Mouse (Mus musculus): ENCODE results near the gene Cct3. TPM values are rescaled to one million over a fixed set of nuclear protein-coding genes. Genes with fewer than 3 reads are reported as not detected.
A peak's percentile ranks its signal among the peaks of the same experiment; 100 is the strongest.
"Not testable (repeated sequence)": the region's sequence is repeated elsewhere in the genome, so short reads cannot be mapped to it uniquely, and the experiment has no call there.

Cct3 gene
- polyA plus RNA-seq, 1 experiment, result not detected

DNA sequence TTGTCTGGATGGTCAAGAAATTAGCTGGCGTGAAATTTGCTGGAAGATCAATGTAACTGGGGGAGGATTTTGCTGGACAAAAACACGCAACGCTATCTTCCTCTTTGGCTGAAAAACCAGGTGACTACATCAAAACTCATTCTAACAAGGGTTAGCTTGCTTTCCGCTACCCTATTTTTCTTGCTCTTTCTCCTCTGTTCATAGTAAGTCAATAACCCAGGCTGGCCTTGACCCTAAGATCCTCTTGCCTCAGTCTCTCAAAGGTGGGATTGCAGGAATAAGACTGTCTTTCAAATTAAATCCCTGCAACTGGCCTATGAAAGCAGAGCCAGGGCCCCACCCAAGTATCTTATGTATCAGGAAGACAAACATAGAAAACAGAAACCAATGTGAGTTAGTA lies 9.8 kb upstream of the Cct3 start, which contains the start of gene Gm38392:
TSS of gene Gm38392 (minus strand) at position 101 of the 400 bp plus-strand sequence.
- 95% methylated on average over 4 of the region's 4 CpGs for WGBS
- Histone ChIP-seq H3K4me3 (ENCODE audit: insufficient read depth, low read depth, low read length) (no peak within 1 kb of the TSS), H3K27ac (ENCODE audit: insufficient read depth, low read depth, low read length) (no peak within 1 kb of the TSS), H3K4me1 (ENCODE audit: control insufficient read depth, insufficient read depth, low read length) (no peaks in the 10 kb centered on the region)
- TF ChIP-seq CTCF (IDR thresholded peaks at IDR 0.05; ENCODE audit: insufficient read depth, low read depth, low read length) (no peak), POLR2A (IDR thresholded peaks at IDR 0.05; ENCODE audit: insufficient read depth, low read depth, low read length) (no peak)

DNA sequence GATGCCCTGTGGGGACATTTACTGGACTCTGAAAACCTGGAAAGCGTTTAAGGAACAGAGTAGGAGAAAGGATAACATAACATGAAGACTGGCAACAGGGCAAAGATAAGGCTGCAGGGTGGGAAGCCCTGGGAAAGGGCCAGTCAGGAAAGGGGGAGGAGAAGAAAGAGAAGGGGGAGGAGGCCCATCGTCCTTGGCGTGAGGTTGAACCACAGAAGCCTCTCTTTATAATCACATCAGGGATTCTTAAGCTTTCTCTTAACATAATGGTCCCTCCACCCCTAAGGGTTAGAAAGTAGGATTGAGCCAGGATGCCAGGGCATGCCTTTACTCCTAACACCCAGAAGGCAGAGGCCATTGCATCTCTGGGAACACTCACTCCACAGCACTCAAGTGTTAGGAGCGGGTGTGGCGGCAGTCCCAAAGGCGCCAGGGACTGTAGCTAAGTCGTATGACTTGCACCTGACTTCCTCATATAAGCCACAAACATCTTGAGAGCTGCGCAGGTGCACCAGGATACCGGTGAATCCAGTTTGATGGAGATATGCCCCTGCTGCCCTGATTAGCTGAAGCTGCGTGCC lies 8.7 kb upstream of the Cct3 start:
- not testable (repeated sequence) for H3K4me3 ChIP-seq (ENCODE audit: insufficient read depth, low read depth, low read length); H3K4me1 ChIP-seq (ENCODE audit: control insufficient read depth, insufficient read depth, low read length); H3K27ac ChIP-seq (ENCODE audit: insufficient read depth, low read depth, low read length)
- WGBS, result 79% methylated on average over 10 of the region's 10 CpGs

DNA sequence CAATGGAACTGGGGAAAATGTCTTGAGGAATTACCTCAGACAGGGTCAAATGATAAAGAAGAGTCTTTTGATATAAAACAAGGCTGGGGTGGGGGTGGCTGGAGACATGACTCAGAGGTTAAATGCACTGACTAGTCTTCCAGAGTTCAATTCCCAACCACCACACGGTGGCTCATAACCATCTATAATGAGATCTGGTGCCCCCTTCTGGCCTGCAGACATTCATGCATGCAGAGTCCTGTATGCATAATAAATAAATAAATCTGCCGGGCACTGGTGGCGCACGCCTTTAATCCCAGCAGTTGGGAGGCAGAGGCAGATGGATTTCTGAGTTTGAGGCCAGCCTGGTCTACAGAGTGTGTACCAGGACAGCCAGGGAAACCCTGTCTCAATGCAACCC lies 4.9 kb upstream of the Cct3 start:
- no peak overlapping the region for H3K4me3 ChIP-seq (ENCODE audit: insufficient read depth, low read depth, low read length)
- H3K4me1 ChIP-seq (ENCODE audit: control insufficient read depth, insufficient read depth, low read length), result no peaks in the 10 kb centered on the region
- TF ChIP-seq POLR2A (IDR thresholded peaks at IDR 0.05; ENCODE audit: insufficient read depth, low read depth, low read length) (no peak), CTCF (IDR thresholded peaks at IDR 0.05; ENCODE audit: insufficient read depth, low read depth, low read length) (no peak)
- no peak overlapping the region for H3K27ac ChIP-seq (ENCODE audit: insufficient read depth, low read depth, low read length)
- WGBS, result 32% methylated on average over 4 of the region's 4 CpGs

DNA sequence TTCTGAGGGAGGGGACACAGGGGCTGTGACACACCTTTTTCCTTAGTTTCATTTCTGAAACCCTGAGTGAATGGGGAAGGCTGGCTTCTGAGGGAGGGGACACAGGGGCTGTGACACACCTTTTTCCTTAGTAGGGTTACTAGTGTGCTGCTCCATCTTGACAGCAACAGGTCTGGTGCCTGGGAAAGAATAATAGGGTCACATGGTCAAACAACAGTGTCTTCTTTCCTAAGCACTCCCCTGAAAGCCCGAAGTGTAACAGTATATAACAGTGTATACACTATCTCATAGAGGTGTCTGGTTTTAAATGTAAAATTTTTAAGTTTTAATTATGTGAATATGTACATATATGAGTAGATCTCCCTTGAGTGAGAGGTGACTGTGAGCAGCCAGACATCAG lies 1.6 kb upstream of the Cct3 start:
- H3K4me3 ChIP-seq (ENCODE audit: insufficient read depth, low read depth, low read length); H3K27ac ChIP-seq (ENCODE audit: insufficient read depth, low read depth, low read length); H3K4me1 ChIP-seq (ENCODE audit: control insufficient read depth, insufficient read depth, low read length): not testable (repeated sequence)
- WGBS, result 67% methylated on average over 1 of the region's 1 CpGs

DNA sequence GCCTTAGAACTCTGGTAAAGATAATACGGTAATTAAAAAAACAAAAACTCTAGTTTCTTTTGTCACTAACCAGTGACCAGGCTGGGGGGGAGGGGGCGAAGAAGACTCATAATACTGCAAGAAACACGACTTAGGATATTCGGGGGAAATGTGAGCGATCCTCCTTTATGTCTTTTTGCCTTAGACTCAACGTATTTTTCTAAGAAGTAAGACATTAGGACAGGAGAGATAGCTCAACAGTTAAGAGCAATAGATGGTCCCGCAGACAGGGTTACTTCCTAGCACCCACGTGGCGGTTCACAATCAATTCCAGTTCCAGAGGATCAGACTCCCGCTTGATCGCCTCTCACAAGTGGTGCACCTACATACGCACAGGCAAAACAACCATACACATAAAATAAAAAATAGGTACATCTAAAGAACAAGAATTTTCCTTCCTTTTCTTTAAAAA lies 781 bp upstream of the Cct3 start:
- WGBS, result under 1% methylated on average over 12 of the region's 12 CpGs
- no peak overlapping the region; the same call in 1 of the 2 replicates for H3K27ac ChIP-seq (ENCODE audit: insufficient read depth, low read depth, low read length)

DNA sequence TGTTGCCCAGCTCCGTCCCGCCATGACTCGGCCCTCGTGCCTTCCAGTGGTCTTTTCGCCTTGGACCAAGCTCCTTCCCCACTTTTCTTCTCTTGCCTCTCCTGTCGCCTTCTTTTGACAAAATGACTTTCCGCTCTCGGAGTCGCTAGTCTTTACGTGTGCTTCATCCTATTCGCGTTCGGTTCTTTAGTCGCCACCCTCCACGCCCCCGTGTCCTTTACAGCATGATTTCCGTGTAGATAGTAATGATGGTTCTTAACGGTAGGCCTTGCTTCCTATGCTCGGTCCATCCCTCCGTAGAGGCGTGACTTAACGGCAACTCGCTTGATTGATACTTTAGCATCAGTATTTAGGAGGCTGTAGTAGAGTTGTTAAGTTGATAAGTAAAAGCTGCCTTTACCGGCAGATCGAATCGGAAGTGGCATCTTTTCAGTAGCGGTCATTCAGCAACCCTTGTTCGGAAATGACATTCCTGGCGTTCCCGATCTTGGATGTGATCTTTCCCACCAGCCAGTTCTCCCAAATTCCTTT lies 470 bp downstream of the Cct3 start:
- H3K4me1 ChIP-seq (ENCODE audit: control insufficient read depth, insufficient read depth, low read length), result peaks cover 2% of the 10 kb centered on the region; the same call in 1 of the 2 replicates
- H3K4me3 ChIP-seq (ENCODE audit: insufficient read depth, low read depth, low read length), result peak overlapping the region; percentile 88
- WGBS, result under 1% methylated on average over 30 of the region's 30 CpGs
- H3K27ac ChIP-seq (ENCODE audit: insufficient read depth, low read depth, low read length), result peak overlapping the region; percentile 93
- TF ChIP-seq CTCF (IDR thresholded peaks at IDR 0.05; ENCODE audit: insufficient read depth, low read depth, low read length), result no peak
- no peak for TF ChIP-seq POLR2A (IDR thresholded peaks at IDR 0.05; ENCODE audit: insufficient read depth, low read depth, low read length)

More for the DNA sequence above, 781 bp upstream of the Cct3 start:
- Histone ChIP-seq H3K4me3 (ENCODE audit: insufficient read depth, low read depth, low read length) (peak overlapping the region; percentile 60), H3K4me1 (ENCODE audit: control insufficient read depth, insufficient read depth, low read length) (peaks cover 2% of the 10 kb centered on the region; the same call in 1 of the 2 replicates)
- TF ChIP-seq POLR2A (IDR thresholded peaks at IDR 0.05; ENCODE audit: insufficient read depth, low read depth, low read length), result no peak
- no peak for TF ChIP-seq CTCF (IDR thresholded peaks at IDR 0.05; ENCODE audit: insufficient read depth, low read depth, low read length)

DNA sequence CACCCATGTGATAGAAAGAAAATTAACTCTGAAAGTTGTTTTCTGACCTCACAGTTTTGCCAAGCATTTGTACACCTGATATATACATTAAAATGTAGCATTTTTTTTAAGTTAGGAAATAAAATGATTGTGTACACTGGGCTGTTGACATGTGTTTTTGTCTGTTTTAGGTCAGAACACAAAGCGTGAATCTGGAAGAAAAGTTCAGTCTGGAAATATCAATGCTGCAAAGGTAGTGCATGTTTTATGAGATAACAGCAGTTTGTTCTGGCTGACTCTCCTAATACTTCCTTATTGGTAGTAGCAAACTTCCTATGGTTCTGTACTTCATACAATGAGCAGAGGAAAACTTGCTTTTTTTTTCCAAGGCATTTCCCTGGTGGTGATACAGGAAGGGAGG lies 2.3 kb downstream of the Cct3 start:
- Histone ChIP-seq H3K4me1 (ENCODE audit: control insufficient read depth, insufficient read depth, low read length) (peaks cover 2% of the 10 kb centered on the region; the same call in 1 of the 2 replicates), H3K4me3 (ENCODE audit: insufficient read depth, low read depth, low read length) (no peak overlapping the region), H3K27ac (ENCODE audit: insufficient read depth, low read depth, low read length) (no peak overlapping the region)
- TF ChIP-seq CTCF (IDR thresholded peaks at IDR 0.05; ENCODE audit: insufficient read depth, low read depth, low read length), result no peak
- TF ChIP-seq POLR2A (IDR thresholded peaks at IDR 0.05; ENCODE audit: insufficient read depth, low read depth, low read length), result no peak
- 85% methylated on average over 1 of the region's 1 CpGs for WGBS

DNA sequence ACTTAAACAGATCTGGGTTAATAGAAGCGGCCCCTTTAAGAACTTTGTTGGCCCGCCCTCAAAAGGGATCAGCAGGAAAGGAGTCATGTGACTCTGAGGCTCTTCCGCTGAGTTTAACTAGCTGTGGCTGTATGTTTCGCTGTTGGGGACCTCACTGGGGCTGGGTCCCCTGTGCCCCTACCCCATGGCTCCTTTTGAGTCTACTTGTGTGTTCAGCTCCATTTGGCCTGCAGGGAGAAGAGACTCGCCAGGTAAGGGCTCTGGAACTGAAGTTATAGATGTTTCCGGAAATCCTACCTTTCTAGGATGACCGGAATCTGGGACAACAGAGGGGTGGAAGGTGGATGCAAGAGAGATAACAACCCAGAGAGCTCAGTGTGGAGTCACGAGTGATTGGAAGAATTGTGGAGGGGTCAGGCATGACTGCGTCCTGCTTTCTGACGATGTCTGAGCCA lies 28.1 kb downstream of the Cct3 start, which contains the start of gene Glmp:
TSS of gene Glmp (plus strand) at position 73 of the 455 bp plus-strand sequence.
- Histone ChIP-seq H3K4me3 (ENCODE audit: insufficient read depth, low read depth, low read length) (peak within 1 kb of the TSS; percentile 62), H3K4me1 (ENCODE audit: control insufficient read depth, insufficient read depth, low read length) (peaks cover 13% of the 10 kb centered on the region), H3K27ac (ENCODE audit: insufficient read depth, low read depth, low read length) (no peak within 1 kb of the TSS)
- WGBS, result 0% methylated on average over 10 of the region's 10 CpGs
- TF ChIP-seq POLR2A (IDR thresholded peaks at IDR 0.05; ENCODE audit: insufficient read depth, low read depth, low read length) (peak; percentile 38; the same call in 1 of the 2 replicates), CTCF (IDR thresholded peaks at IDR 0.05; ENCODE audit: insufficient read depth, low read depth, low read length) (no peak)

DNA sequence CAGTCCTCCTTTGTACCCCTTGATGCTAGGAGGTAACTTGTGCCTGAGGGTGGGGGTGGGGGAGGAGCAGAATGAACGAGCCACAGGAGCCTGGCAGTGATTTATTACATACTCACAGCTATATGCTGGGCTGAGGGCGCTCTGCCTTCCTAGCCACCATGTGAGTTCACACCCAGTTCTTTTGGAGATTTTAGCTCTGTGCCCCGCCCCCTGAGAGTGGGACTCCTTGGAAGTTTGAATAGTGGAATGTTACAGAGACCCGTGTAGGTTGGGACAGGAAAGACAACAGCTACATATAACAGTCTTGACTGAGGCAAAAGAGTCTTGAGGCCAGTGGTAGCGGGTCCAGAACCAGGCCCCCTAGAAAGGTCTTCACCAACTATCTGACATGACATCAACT lies 32.0 kb downstream of the Cct3 start:
- H3K4me1 ChIP-seq (ENCODE audit: control insufficient read depth, insufficient read depth, low read length), result peaks cover 13% of the 10 kb centered on the region
- TF ChIP-seq POLR2A (IDR thresholded peaks at IDR 0.05; ENCODE audit: insufficient read depth, low read depth, low read length) (no peak), CTCF (IDR thresholded peaks at IDR 0.05; ENCODE audit: insufficient read depth, low read depth, low read length) (no peak)
- WGBS, result 83% methylated on average over 5 of the region's 5 CpGs
- no peak overlapping the region for H3K27ac ChIP-seq (ENCODE audit: insufficient read depth, low read depth, low read length)
- H3K4me3 ChIP-seq (ENCODE audit: insufficient read depth, low read depth, low read length), result no peak overlapping the region
